Mouse (Mus musculus) thymus, adult 2 months (tissue): Measurements from ENCODE around the gene Klri1. TPM values are rescaled to one million over a fixed set of nuclear protein-coding genes. Genes with fewer than 3 reads are reported as not detected.

Experiments
- polyA plus RNA-seq: library from polyadenylated mRNA; depleted of rRNA; stranded (reverse); fragments of >200 nt; gene quantifications from 2 replicates; pipeline ENCODE4 v1.2.3, GENCODE M21; 2012; rRNA removed

Klri1 gene
- polyA plus RNA-seq, 1 experiment: not detected

Other genes with a start within 250 kb of the Klri1 start
- gene Olr1, start 210.0 kb downstream of the Klri1 start, polyA plus RNA-seq: 0.13 and 0.19 TPM in 2 replicates
- gene Tmem52b, start 204.6 kb downstream of the Klri1 start, polyA plus RNA-seq: 0.18 TPM in 1 of 2 replicates, not detected in the other
- 24.6 and 29.8 TPM in 2 replicates for gene Gabarapl1, start 184.0 kb downstream of the Klri1 start, polyA plus RNA-seq
- 0.23 and 0.44 TPM in 2 replicates for gene Klre1, start 139.2 kb downstream of the Klri1 start, polyA plus RNA-seq
- gene Klrd1, start 125.3 kb downstream of the Klri1 start, polyA plus RNA-seq: 0.60 and 1.1 TPM in 2 replicates
- 0.55 and 1.1 TPM in 2 replicates for gene Klrk1, start 93.3 kb downstream of the Klri1 start, polyA plus RNA-seq
- 0.40 TPM in 1 of 2 replicates, not detected in the other for gene Klrc3, start 73.8 kb downstream of the Klri1 start, polyA plus RNA-seq
- gene Klrc2, start 56.4 kb downstream of the Klri1 start, polyA plus RNA-seq: 0.42 and 0.65 TPM in 2 replicates
- 0.17 and 0.57 TPM in 2 replicates for gene Klrc1, start 38.2 kb downstream of the Klri1 start, polyA plus RNA-seq
- 0.03 and 0.05 TPM in 2 replicates for gene Klri2, start 23.4 kb upstream of the Klri1 start, polyA plus RNA-seq
- not detected in 2 replicates for gene Gm156, start 67.1 kb upstream of the Klri1 start, polyA plus RNA-seq
- gene Gm17631, start 145.5 kb upstream of the Klri1 start, polyA plus RNA-seq: not detected in 2 replicates
- gene Klra17, start 159.5 kb upstream of the Klri1 start, polyA plus RNA-seq: 0.30 and 0.32 TPM in 2 replicates
- gene Klra5, start 200.5 kb upstream of the Klri1 start, polyA plus RNA-seq: 0.16 TPM in 1 of 2 replicates, not detected in the other